Mouse (Mus musculus) cortical plate, adult 2 months (tissue): ENCODE measurements at regions not wholly inside any gene's neighbourhood (a gene's known extent, or its start where the extent isn't known, plus 50 kb on each side); places are given as distances from the start of the nearest gene placed in this dataset.

Experiments used
- CTCF ChIP-seq: fragments of 200-500 bp; IDR thresholded peaks from 2 replicates; pipeline ENCODE4 v1.5.1; 2011; ENCODE audit warnings: mild to moderate bottlenecking, control low read depth, low read length; ENCODE audit not compliant: insufficient read depth; ENCODE audit errors: extremely low read depth
- POLR2A ChIP-seq: fragments of 200-500 bp; IDR thresholded peaks from 2 replicates; pipeline ENCODE4 v1.6.1; 2011; ENCODE audit warnings: mild to moderate bottlenecking, low read length, control low read depth; ENCODE audit not compliant: insufficient read depth; ENCODE audit errors: extremely low read depth

GRCm38 (mm10) chr13:25932365-25932764, 662.1 kb upstream of the Nrsn1 start:
- TF ChIP-seq POLR2A, result no peak
- TF ChIP-seq CTCF, result no peak
